9 mouse cellular contexts compared by ENCODE assay signal in the genomic region with DNA sequence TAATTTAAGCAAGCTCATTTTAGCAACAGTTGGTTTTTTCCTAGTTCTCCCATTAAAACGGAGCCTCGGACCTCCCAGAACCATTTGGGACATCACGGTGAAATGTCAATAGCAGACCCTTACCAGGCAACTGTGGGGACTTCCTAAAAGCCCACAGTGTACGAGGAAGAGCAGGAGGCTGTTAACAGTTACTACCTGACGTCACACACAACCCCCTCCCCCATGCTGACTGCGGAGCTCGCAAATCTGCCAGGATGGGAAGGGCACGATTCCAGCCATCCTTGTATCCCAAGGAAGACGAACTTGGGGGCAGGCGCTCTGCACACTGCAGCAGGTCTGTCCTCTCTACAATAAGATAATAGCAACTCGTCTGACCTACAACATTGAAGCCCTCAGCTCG. TPM values are rescaled to one million over a fixed set of nuclear protein-coding genes. Genes with fewer than 3 reads are reported as not detected.
DNase-seq lines count a peak whose midpoint lies in the region; ATAC-seq and TF ChIP-seq lines count a peak whose summit lies in the region.
"Had no signal": no experiment of that assay in that cellular context is flagged by ENCODE, and none has a peak within 500 bp of the region (broad histone marks: within the 10 kb centered on the region; RNA-seq: fewer than 3 reads in every experiment).

A gene (minus strand): TSS at position 172 of the 400 bp plus-strand sequence.

- H3K4me1 ChIP-seq in hindbrain, embryonic 13.5 days (replicated peaks): peaks cover 4% of the 10 kb centered on the region; the same call in 1 of the 2 replicates
- H3K4me1 ChIP-seq in hindbrain, embryonic 10.5 days (replicated peaks): peaks cover 3% of the 10 kb centered on the region; the same call in 1 of the 2 replicates
- peaks cover 13% of the 10 kb centered on the region for H3K4me1 ChIP-seq in testis, adult 2 months (ENCODE audit: control insufficient read depth, insufficient read depth, low read length)
- H3K4me1 ChIP-seq in liver, embryonic 13.5 days (replicated peaks): peaks cover 71% of the 10 kb centered on the region

- H3K27me3 ChIP-seq in hindbrain, embryonic 13.5 days: no peaks in the 10 kb centered on the region
- H3K27me3 ChIP-seq in hindbrain, embryonic 10.5 days (ENCODE audit: insufficient read depth, poor library complexity, severe bottlenecking): no peaks in the 10 kb centered on the region
- H3K27me3 ChIP-seq in testis, adult 2 months (ENCODE audit: control insufficient read depth, insufficient read depth, low read length): no peaks in the 10 kb centered on the region
- no peaks in the 10 kb centered on the region for H3K27me3 ChIP-seq in liver, embryonic 13.5 days

- no peak for ATAC-seq in hindbrain, embryonic 13.5 days (ENCODE audit: low FRiP score)
- no peak for ATAC-seq in liver, embryonic 13.5 days (ENCODE audit: low read depth)

- peak; percentile 64; the same call in 1 of the 2 replicates for TF ChIP-seq POLR2A in testis, adult 2 months (IDR thresholded peaks at IDR 0.05; ENCODE audit: control insufficient read depth, low read depth, low read length)

- peak within 1 kb of the TSS; percentile 69; the same call in 1 of the 2 replicates for H3K27ac ChIP-seq in hindbrain, embryonic 13.5 days
- H3K27ac ChIP-seq in hindbrain, embryonic 10.5 days: no peak within 1 kb of the TSS
- H3K27ac ChIP-seq in testis, adult 2 months (ENCODE audit: control insufficient read depth, insufficient read depth, low read depth, low read length): peak within 1 kb of the TSS; percentile 75
- peak within 1 kb of the TSS; percentile 99 for H3K27ac ChIP-seq in liver, embryonic 13.5 days

- DNase-seq in hindbrain, embryonic 10.5 days (ENCODE audit: low spot score): no peak
- DNase-seq in testis, postnatal 14 days (ENCODE audit: low spot score): no peak
- DNase-seq in liver, embryonic 13.5 days: no peak
- DNase-seq in gastrocnemius, postnatal 25 days: no peak
- no peak for DNase-seq in urinary bladder, adult 2 months (ENCODE audit: low spot score)
- no peak for DNase-seq in layer of hippocampus, adult 8-10 months (ENCODE audit: low spot score in 2 of 2)
- DNase-seq: lung, adult 2 months had no signal

- 46% methylated on average over 12 of the region's 12 CpGs for WGBS in hindbrain, embryonic 13.5 days
- WGBS in hindbrain, embryonic 10.5 days: 56% methylated on average over 12 of the region's 12 CpGs
- 46% methylated on average over 12 of the region's 12 CpGs for WGBS in liver, embryonic 13.5 days (ENCODE audit: insufficient replicate concordance)

- TF ChIP-seq CTCF in testis, adult 2 months (IDR thresholded peaks at IDR 0.05; ENCODE audit: control insufficient read depth, insufficient read depth, insufficient replicate concordance, low read depth, low read length): no peak

- H3K36me3 ChIP-seq in hindbrain, embryonic 13.5 days: no peaks in the 10 kb centered on the region
- no peaks in the 10 kb centered on the region for H3K36me3 ChIP-seq in hindbrain, embryonic 10.5 days
- H3K36me3 ChIP-seq in testis, adult 2 months (ENCODE audit: control insufficient read depth, insufficient read depth, low read length): no peaks in the 10 kb centered on the region
- H3K36me3 ChIP-seq in liver, embryonic 13.5 days: no peaks in the 10 kb centered on the region

- H3K4me2 ChIP-seq in hindbrain, embryonic 13.5 days: no peak within 1 kb of the TSS
- peak within 1 kb of the TSS; percentile 60 for H3K4me2 ChIP-seq in liver, embryonic 13.5 days

- H3K4me3 ChIP-seq in hindbrain, embryonic 13.5 days: no peak within 1 kb of the TSS
- no peak within 1 kb of the TSS for H3K4me3 ChIP-seq in hindbrain, embryonic 10.5 days
- H3K4me3 ChIP-seq in testis, adult 2 months (ENCODE audit: control insufficient read depth, low read depth, low read length): peak within 1 kb of the TSS; percentile 68
- no peak within 1 kb of the TSS for H3K4me3 ChIP-seq in liver, embryonic 13.5 days (replicated peaks)

- H3K9me3 ChIP-seq in hindbrain, embryonic 13.5 days: no peaks in the 10 kb centered on the region
- no peaks in the 10 kb centered on the region for H3K9me3 ChIP-seq in hindbrain, embryonic 10.5 days
- H3K9me3 ChIP-seq in liver, embryonic 13.5 days (replicated peaks): no peaks in the 10 kb centered on the region

- H3K9ac ChIP-seq in hindbrain, embryonic 13.5 days: no peak within 1 kb of the TSS
- peak within 1 kb of the TSS; percentile 56 for H3K9ac ChIP-seq in liver, embryonic 13.5 days

RNA-seq across cellular contexts. Expression of the gene that starts here (rescaled TPM):
- polyA plus RNA-seq in hindbrain, embryonic 13.5 days (2015; fragmentation: Nextera tagmentation; extraction: Ambion mirVana): 0.17 and 0.51 TPM in 2 replicates
- 0.10 TPM in 1 of 2 replicates, not detected in the other for polyA plus RNA-seq in hindbrain, embryonic 10.5 days (2016; fragmentation: Nextera tagmentation; extraction: Ambion mirVana)
- 32.9 and 35.1 TPM in 2 replicates for polyA plus RNA-seq in testis, adult 2 months (2012; rRNA removed)
- polyA plus RNA-seq in liver, embryonic 13.5 days (2015; fragmentation: Nextera tagmentation; extraction: Ambion mirVana): 8.3 and 9.3 TPM in 2 replicates
- under 1 TPM in 1 of 2 experiments, not detected in 1; 0.13 TPM for total RNA-seq in gastrocnemius, postnatal 25 days (2021)
- 0.99 and 1.0 TPM in 2 replicates for polyA plus RNA-seq in urinary bladder, adult 2 months (2012; rRNA removed)
- total RNA-seq in layer of hippocampus, adult 8-10 months (2022): 1 to 10 TPM; 1.3 to 4.0 (median 3.1) TPM
